Mouse (Mus musculus): ENCODE measurements around the gene Rnaseh2b. TPM values are rescaled to one million over a fixed set of nuclear protein-coding genes. Genes with fewer than 3 reads are reported as not detected.

Rnaseh2b gene
- polyA plus RNA-seq (2017; shearing (Covaris generic)): 32.1 TPM

GRCm38 (mm10) chr14:62292488-62293339 is at the start of gene Rnaseh2b, which contains the start of gene Dleu7:
Rnaseh2b (plus strand) TSS chr14:62292589.
Dleu7 (minus strand) TSS chr14:62293047.

Other genes with a start within 250 kb of the Rnaseh2b start
- 2.1 TPM for gene Dleu7, start 458 bp downstream of the Rnaseh2b start, polyA plus RNA-seq (2017; shearing (Covaris generic))
- gene Gucy1b2, start 163.7 kb downstream of the Rnaseh2b start, polyA plus RNA-seq (2017; shearing (Covaris generic)): 0.06 TPM